Mouse (Mus musculus): ENCODE measurements around the gene Fcgr4. TPM values are rescaled to one million over a fixed set of nuclear protein-coding genes. Genes with fewer than 3 reads are reported as not detected.
"Not testable (repeated sequence)": the region's sequence is repeated elsewhere in the genome, so short reads cannot be mapped to it uniquely, and the experiment has no call there.

Gene Fcgr4
- 1.3 and 2.0 TPM in 2 replicates for polyA plus RNA-seq (2016; fragmentation: Nextera tagmentation; extraction: Ambion mirVana)

DNA sequence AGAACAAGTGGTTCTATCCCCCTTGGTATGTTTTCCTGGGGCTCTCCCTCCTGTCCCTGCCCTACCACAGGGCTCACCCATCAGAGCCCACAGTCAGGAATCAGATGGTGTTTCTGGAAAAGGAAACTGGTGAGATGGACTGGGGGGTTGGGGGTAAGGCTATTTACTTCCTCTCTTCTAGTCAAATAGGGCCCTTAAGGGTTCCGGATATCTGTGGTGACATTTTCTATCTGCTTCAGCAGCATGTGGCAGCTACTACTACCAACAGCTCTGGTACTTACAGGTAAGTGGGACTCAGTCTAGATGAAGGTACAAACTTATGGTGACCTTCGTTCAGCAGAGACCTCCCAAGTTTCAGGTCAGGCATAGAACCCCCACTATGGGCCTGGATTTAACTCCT, at the start of gene Fcgr4:
Gene Fcgr4 (plus strand): TSS at position 184 of the 400 bp plus-strand sequence.
- H3K27me3 ChIP-seq (replicated peaks): peaks cover 9% of the 10 kb centered on the region; the same call in 1 of the 2 replicates
- H3K9ac ChIP-seq: no peak within 1 kb of the TSS
- WGBS (ENCODE audit: insufficient replicate concordance): 41% methylated on average over 2 of the region's 2 CpGs
- no peak within 1 kb of the TSS for H3K4me2 ChIP-seq
- no peak within 1 kb of the TSS; the same call in 1 of the 2 replicates for H3K27ac ChIP-seq
- no peak for ATAC-seq
- H3K9me3 ChIP-seq (replicated peaks): no peaks in the 10 kb centered on the region
- H3K4me1 ChIP-seq: peaks cover 8% of the 10 kb centered on the region
- H3K4me3 ChIP-seq: no peak within 1 kb of the TSS
- H3K36me3 ChIP-seq: no peaks in the 10 kb centered on the region

DNA sequence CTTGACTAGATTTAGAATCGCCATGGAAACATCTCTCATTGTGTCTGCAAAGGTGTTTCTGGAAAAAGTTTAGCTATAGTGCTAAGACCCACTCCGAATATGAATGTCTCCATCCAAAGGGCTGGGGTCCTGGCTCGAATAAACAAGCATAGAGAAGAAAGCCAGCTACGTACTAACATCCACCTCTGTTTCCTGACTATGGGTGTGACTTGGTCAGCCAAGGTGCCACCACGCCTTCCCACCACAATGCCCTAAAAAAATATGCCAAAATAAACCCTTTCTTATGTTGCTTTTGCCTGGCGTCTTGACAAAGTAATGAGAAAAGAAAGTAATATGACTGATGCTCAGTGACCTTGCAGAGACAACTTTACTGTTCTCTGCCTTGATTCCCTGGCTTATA, 46.2 kb upstream of the Fcgr4 start:
- no peaks in the 10 kb centered on the region for H3K9me3 ChIP-seq (replicated peaks)
- no peak overlapping the region for H3K9ac ChIP-seq
- H3K27ac ChIP-seq: no peak overlapping the region
- no peak for ATAC-seq
- H3K27me3 ChIP-seq (replicated peaks): no peaks in the 10 kb centered on the region
- no peaks in the 10 kb centered on the region for H3K4me1 ChIP-seq
- no peak overlapping the region for H3K4me3 ChIP-seq
- H3K36me3 ChIP-seq: no peaks in the 10 kb centered on the region
- no peak overlapping the region for H3K4me2 ChIP-seq
- WGBS (ENCODE audit: insufficient replicate concordance): 59% methylated on average over 6 of the region's 6 CpGs

- no peak for ATAC-seq
- H3K36me3 ChIP-seq: no peaks in the 10 kb centered on the region
- no peaks in the 10 kb centered on the region for H3K27me3 ChIP-seq (replicated peaks)
- 46% methylated on average over 4 of the region's 4 CpGs for WGBS (ENCODE audit: insufficient replicate concordance)
- no peak overlapping the region for H3K9ac ChIP-seq
- H3K4me2 ChIP-seq: no peak overlapping the region
- no peak overlapping the region for H3K27ac ChIP-seq
- H3K9me3 ChIP-seq (replicated peaks): no peaks in the 10 kb centered on the region
- H3K4me3 ChIP-seq: no peak overlapping the region
- H3K4me1 ChIP-seq: no peaks in the 10 kb centered on the region
Measured at GRCm38 (mm10) chr1:170972936-170973335, 45.8 kb upstream of the Fcgr4 start.

- Histone ChIP-seq H3K4me2 (no peak overlapping the region), H3K27me3 (replicated peaks) (0 out of 2 replicates have a peak, but pooled peaks cover 3% of the 10 kb centered on the region), H3K9ac (no peak overlapping the region), H3K9me3 (replicated peaks) (no peaks in the 10 kb centered on the region), H3K4me3 (no peak overlapping the region), H3K4me1 (no peaks in the 10 kb centered on the region), H3K27ac (no peak overlapping the region), H3K36me3 (no peaks in the 10 kb centered on the region)
- 64% methylated on average over 8 of the region's 8 CpGs for WGBS (ENCODE audit: insufficient replicate concordance)
- ATAC-seq: no peak
Measured at GRCm38 (mm10) chr1:170974171-170974570, 44.5 kb upstream of the Fcgr4 start.

- Histone ChIP-seq H3K9me3 (replicated peaks) (no peaks in the 10 kb centered on the region), H3K27me3 (replicated peaks) (0 out of 2 replicates have a peak, but pooled peaks cover 3% of the 10 kb centered on the region), H3K36me3 (no peaks in the 10 kb centered on the region), H3K4me2 (no peak overlapping the region), H3K4me1 (no peaks in the 10 kb centered on the region), H3K27ac (no peak overlapping the region), H3K9ac (no peak overlapping the region), H3K4me3 (no peak overlapping the region)
- ATAC-seq: no peak
- WGBS (ENCODE audit: insufficient replicate concordance): 84% methylated on average over 2 of the region's 2 CpGs
Measured at GRCm38 (mm10) chr1:170974736-170975135, 44.0 kb upstream of the Fcgr4 start.

DNA sequence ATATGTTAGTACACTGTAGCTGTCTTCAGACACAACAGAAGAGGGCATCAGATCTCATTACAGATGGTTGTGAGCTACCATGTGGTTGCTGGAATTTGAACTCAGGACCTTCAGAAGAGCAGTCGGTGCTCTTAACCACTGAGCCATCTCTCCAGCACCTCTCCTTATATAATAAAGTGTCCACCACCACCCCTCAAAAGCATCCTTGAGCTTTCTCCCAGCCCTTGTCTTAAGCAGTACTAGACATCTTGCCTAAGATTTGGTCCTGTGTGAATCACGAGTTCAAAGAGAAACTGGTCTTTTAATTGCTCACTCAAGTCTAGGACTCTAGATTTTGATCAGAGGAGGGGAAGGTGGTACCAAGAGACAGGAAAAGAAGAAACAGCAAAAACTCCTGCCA, 43.4 kb upstream of the Fcgr4 start:
- not testable (repeated sequence) for ATAC-seq; H3K27me3 ChIP-seq (replicated peaks); H3K4me2 ChIP-seq; H3K9me3 ChIP-seq (replicated peaks); H3K4me3 ChIP-seq; H3K27ac ChIP-seq; H3K4me1 ChIP-seq; H3K9ac ChIP-seq; H3K36me3 ChIP-seq
- 59% methylated on average over 2 of the region's 2 CpGs for WGBS (ENCODE audit: insufficient replicate concordance)

- no peak overlapping the region for H3K4me2 ChIP-seq
- WGBS (ENCODE audit: insufficient replicate concordance): 29% methylated on average over 7 of the region's 7 CpGs
- no peak for ATAC-seq
- H3K27me3 ChIP-seq (replicated peaks): 0 out of 2 replicates have a peak, but pooled peaks cover 3% of the 10 kb centered on the region
- H3K4me3 ChIP-seq: no peak overlapping the region
- no peak overlapping the region for H3K27ac ChIP-seq
- H3K36me3 ChIP-seq: no peaks in the 10 kb centered on the region
- H3K9ac ChIP-seq: no peak overlapping the region
- H3K9me3 ChIP-seq (replicated peaks): no peaks in the 10 kb centered on the region
- no peaks in the 10 kb centered on the region for H3K4me1 ChIP-seq
Measured at GRCm38 (mm10) chr1:170975751-170976161, 43.0 kb upstream of the Fcgr4 start.

- WGBS (ENCODE audit: insufficient replicate concordance): 67% methylated on average over 5 of the region's 5 CpGs
- no peak within 1 kb of the TSS for H3K4me2 ChIP-seq
- no peak within 1 kb of the TSS for H3K4me3 ChIP-seq
- no peaks in the 10 kb centered on the region for H3K9me3 ChIP-seq (replicated peaks)
- ATAC-seq: no peak
- H3K27ac ChIP-seq: no peak within 1 kb of the TSS
- H3K27me3 ChIP-seq (replicated peaks): 0 out of 2 replicates have a peak, but pooled peaks cover 3% of the 10 kb centered on the region
- no peak within 1 kb of the TSS for H3K9ac ChIP-seq
- H3K36me3 ChIP-seq: no peaks in the 10 kb centered on the region
- H3K4me1 ChIP-seq: no peaks in the 10 kb centered on the region
Measured at GRCm38 (mm10) chr1:170976447-170976846, 42.3 kb upstream of the Fcgr4 start, which contains the start of gene Fcgr2b. Gene Fcgr2b (minus strand): TSS chr1:170976547.

DNA sequence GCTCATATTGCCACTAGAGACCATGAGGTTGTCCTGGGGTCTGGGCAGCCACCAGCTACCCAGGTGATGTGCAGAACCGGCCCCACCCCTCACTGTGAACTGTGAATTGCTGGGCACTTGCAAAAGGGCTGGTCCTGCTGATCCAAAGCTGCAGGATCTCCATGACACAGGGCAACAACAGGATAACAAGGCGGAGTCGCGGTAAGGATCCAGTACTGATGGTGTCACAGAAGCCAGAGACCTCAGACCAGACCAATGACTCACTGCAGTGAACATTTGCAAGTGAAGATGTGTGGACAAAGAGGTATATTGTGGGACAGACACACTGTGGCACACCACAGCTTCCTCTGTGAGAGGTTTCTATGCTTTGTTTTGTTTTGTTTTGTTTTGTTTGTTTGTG, 40.1 kb upstream of the Fcgr4 start:
- Histone ChIP-seq H3K9ac (no peak overlapping the region), H3K36me3 (no peaks in the 10 kb centered on the region), H3K4me1 (no peaks in the 10 kb centered on the region), H3K27ac (no peak overlapping the region), H3K27me3 (replicated peaks) (0 out of 2 replicates have a peak, but pooled peaks cover 3% of the 10 kb centered on the region), H3K9me3 (replicated peaks) (no peaks in the 10 kb centered on the region), H3K4me2 (no peak overlapping the region), H3K4me3 (no peak overlapping the region)
- 54% methylated on average over 4 of the region's 4 CpGs for WGBS (ENCODE audit: insufficient replicate concordance)
- ATAC-seq: no peak

DNA sequence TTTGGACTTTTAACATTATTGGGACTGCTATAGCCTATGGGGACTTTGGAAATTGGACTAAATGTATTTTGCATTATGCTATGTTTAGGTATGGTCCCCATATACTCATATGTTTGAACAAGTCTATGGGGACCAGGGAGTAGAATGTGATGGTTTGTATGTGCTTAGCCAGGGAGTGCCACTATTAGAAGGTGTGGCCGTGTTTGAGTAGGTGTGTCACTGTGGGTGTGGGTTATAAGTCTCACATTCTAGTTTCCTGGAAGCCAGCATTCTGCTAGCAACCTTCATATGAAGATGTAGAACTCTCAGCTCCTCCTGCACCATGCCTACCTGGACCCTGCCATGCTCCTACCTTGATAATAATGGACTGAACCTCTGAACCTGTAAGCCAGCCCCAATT, 37.0 kb upstream of the Fcgr4 start:
- H3K4me1 ChIP-seq; H3K27ac ChIP-seq; H3K9me3 ChIP-seq (replicated peaks); H3K27me3 ChIP-seq (replicated peaks); H3K4me3 ChIP-seq; H3K4me2 ChIP-seq; H3K9ac ChIP-seq; ATAC-seq; H3K36me3 ChIP-seq: not testable (repeated sequence)
- whole genome bisulfite sequencing (ENCODE audit: insufficient replicate concordance): 71% methylated on average over 1 of the region's 1 CpGs

DNA sequence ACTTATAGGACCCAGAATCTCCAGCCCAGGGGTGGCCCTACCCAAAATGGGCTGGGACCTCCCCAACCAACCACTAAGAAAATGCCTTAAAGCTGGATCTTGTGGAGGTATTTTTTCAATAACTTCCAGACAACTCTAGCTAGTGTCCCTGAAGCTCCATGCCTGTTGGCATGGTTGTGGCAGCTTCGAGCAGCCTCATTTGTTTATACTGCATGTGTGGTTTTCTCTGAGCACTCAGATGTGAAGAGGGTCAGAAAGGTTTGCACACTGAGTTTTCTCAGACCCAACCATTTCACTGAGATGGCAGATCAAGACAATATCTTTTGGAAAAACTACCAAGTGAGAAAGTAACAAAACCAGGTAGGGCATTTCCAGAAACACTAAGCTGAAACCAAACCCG, 36.4 kb upstream of the Fcgr4 start:
- Histone ChIP-seq H3K27ac (no peak overlapping the region), H3K27me3 (replicated peaks) (0 out of 2 replicates have a peak, but pooled peaks cover 3% of the 10 kb centered on the region), H3K9me3 (replicated peaks) (no peaks in the 10 kb centered on the region), H3K36me3 (no peaks in the 10 kb centered on the region), H3K4me2 (no peak overlapping the region), H3K4me3 (no peak overlapping the region), H3K9ac (no peak overlapping the region), H3K4me1 (no peaks in the 10 kb centered on the region)
- 71% methylated on average over 2 of the region's 2 CpGs for WGBS (ENCODE audit: insufficient replicate concordance)
- ATAC-seq: no peak

GRCm38 (mm10) chr1:170983066-170983465, 35.7 kb upstream of the Fcgr4 start:
- WGBS (ENCODE audit: insufficient replicate concordance): 51% methylated on average over 4 of the region's 4 CpGs
- Histone ChIP-seq H3K4me2 (no peak overlapping the region), H3K27ac (no peak overlapping the region)

DNA sequence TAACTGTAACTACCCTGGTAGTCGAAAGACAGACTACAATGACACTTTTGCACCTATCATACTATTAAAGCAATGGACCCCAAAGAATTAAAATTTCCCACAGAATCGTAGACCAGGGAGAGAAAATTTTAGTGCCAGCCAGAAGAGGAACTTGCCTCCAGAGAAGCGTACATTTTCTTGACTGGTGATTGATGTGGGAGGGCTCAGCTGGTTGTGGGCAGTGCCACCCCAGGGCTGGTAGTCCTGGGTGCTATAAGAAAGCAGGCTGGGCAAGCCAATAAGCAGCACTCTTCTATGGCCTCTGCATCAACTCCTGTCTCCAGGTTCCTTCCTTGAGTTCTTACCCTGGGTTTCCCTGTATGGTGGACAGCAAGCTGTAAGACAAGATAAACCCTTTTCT, 33.6 kb upstream of the Fcgr4 start:
- no peaks in the 10 kb centered on the region for H3K9me3 ChIP-seq (replicated peaks)
- H3K4me3 ChIP-seq: no peak overlapping the region
- H3K36me3 ChIP-seq: no peaks in the 10 kb centered on the region
- WGBS (ENCODE audit: insufficient replicate concordance): 55% methylated on average over 3 of the region's 3 CpGs
- peaks cover 16% of the 10 kb centered on the region for H3K27me3 ChIP-seq (replicated peaks)
- H3K9ac ChIP-seq: no peak overlapping the region
- H3K4me1 ChIP-seq: no peaks in the 10 kb centered on the region
- no peak overlapping the region for H3K4me2 ChIP-seq
- ATAC-seq: no peak
- no peak overlapping the region for H3K27ac ChIP-seq

More at GRCm38 (mm10) chr1:170983066-170983465, 35.7 kb upstream of the Fcgr4 start:
- H3K36me3 ChIP-seq: no peaks in the 10 kb centered on the region
- no peaks in the 10 kb centered on the region for H3K4me1 ChIP-seq
- H3K9me3 ChIP-seq (replicated peaks): no peaks in the 10 kb centered on the region
- no peak overlapping the region for H3K9ac ChIP-seq
- ATAC-seq: no peak
- H3K4me3 ChIP-seq: no peak overlapping the region
- H3K27me3 ChIP-seq (replicated peaks): peaks cover 3% of the 10 kb centered on the region; the same call in 1 of the 2 replicates
